Mouse (Mus musculus): Measurements from ENCODE around the gene P3h1.
A peak's percentile ranks its signal among the peaks of the same experiment; 100 is the strongest.

The P3h1 gene

DNA sequence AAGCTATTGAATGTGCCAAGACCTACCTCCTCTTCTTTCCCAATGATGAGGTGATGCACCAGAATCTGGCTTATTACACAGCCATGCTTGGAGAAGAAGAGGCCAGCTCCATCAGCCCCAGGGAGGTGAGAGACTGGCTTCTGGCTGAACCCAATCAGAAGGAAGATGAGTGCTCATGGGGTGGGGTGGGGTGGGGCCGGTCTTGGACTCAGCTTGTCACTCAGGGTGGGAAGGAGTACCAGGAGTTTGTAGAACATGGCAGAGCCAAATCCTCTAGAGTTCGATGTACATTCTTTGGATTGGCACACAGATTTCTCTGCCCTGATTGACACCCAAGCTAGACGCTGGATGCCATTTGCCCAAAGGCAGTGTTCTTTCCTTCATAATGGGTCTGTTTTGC, 5.9 kb downstream of the P3h1 start:
- no peak for DNase-seq (ENCODE audit: low spot score)

DNA sequence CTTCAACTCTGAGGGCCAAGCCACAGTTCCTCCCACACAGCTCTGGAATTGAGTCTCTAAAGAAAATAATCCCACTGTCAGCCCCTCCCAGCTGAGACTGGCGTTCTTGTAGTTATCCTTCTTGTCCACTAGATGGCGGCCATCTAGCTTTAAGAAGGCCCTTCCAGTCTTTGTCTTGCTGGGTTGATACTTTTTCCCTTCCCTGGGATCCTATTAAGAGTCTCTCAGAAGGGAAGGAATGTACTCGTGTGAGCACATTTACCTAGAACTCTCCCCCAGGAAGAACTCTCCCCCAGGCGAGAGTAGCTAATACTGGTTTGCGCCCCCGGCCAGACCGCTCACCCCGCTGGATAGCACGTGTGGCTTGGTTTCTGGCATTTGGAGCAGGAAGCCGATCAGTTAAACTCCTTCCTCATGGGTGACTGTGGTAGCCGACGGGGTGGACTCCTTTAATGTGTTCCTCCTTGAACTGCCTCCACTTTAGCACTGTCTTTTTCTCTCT, 6.5 kb downstream of the P3h1 start:
- DNase-seq (ENCODE audit: low spot score), result peak; percentile 93

DNA sequence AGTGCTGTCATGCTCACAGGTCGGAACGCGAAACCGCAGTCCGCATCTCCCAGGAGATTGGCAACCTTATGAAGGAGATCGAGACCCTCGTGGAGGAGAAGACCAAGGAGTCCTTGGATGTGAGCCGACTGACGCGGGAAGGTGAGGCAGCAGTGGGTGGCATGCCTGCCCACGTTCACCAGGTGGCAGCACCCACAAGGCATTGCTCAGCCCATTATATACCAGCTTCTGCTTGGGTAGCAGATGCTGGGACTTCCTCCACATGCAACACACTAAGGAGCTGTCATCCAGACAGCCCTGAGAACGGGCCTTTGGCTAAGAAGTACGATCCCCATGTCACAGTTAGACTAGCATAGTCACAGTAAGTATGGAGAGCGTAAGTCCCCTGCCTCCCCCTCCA, 8.9 kb downstream of the P3h1 start:
- no peak for DNase-seq (ENCODE audit: low spot score)

DNA sequence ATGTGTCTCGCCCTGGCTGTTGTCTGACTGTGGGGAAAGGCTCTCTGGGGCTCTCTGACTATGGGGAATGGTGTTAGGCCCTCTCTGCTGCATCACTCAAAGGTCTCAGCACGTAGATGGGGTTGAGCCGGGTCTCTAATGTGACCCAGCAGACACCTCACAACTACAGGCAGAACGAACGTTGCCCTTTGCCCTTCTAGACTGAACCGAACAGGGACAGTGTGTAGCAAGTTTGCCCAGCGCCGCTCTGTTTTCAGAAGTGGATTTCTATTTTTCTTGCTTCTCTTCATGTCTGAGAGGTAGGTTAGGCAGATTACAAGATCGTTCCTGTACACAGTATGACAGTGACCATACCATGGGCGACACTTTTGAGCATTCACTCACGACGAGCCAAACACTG, 9.9 kb downstream of the P3h1 start:
- DNase-seq (ENCODE audit: low spot score), result no peak

DNA sequence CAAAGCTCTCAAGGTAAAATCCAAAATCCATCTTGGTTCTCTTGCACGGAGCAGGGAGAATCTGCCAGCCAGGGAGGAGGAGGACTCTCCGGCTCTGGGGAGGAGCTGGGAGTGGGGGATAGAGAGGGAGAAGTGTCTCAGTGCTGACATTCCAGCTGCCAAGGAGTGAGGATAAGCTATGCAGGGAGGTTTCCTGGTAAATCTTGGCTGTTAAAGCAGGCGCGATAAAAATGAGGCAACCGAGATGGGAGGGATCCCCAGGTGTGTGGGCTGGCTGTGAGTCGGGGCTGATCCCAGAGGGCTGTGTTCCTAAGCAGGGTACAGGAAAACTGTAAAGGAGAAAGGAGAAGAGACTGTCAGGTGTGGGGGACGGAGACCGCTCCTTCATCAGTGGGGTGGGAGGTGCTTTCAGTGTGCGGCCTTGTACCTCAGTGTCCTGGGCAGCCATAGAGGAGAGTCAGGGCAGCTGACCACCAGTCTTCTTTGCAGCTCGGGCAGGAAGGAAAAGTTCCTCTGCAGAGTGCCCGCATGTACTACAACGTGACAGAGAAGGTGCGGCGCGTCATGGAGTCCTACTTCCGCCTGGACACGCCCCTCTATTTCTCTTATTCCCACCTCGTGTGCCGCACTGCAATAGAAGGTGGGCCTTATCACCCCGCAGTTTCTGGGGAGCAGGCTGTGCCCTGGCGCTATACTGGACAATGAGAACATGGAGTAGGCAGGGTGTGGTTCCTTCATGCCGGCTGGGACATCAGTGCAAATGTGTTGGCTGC, 11.9 kb downstream of the P3h1 start:
- DNase-seq (ENCODE audit: low spot score), result no peak

DNA sequence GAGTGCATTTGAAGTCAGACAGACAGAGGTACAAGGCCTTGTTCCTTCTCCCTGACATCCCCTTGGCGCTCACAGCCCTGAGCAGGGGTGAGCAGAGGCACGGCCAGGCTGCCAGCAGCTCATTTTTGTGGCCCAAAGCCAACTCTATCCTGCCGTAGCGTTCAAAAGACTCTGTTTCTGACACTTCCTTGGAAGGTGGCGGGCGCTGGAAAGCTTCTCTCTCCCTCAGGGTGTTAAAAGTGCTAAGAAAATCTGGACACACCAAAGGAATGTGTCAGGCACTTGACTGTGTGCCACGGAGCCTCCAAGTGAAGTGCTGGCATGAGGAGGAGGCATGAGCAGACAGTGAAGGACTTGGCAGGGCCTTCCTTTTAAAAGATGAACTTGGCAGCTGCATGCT, 12.8 kb downstream of the P3h1 start:
- no peak for DNase-seq (ENCODE audit: low spot score)

DNA sequence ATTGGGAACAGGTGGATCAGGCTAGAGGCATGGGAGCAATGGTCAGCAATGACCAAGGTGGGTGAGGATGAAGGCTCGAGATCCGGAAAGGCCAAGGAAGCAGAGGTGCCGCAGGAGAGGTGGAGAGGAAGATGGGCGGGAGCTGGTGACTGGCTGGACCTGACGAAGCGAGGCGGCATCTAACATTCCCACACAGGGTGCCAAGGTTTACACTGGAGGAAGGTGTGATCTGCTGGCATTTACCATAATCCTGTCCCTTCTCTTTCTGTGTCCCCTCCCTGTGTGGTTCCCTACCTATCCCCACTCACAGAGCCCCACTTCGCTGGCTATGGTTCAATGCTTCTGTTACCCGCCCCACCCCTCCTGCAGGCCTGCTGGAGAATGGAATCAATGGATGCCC, 13.2 kb downstream of the P3h1 start:
- DNase-seq (ENCODE audit: low spot score), result no peak

DNA sequence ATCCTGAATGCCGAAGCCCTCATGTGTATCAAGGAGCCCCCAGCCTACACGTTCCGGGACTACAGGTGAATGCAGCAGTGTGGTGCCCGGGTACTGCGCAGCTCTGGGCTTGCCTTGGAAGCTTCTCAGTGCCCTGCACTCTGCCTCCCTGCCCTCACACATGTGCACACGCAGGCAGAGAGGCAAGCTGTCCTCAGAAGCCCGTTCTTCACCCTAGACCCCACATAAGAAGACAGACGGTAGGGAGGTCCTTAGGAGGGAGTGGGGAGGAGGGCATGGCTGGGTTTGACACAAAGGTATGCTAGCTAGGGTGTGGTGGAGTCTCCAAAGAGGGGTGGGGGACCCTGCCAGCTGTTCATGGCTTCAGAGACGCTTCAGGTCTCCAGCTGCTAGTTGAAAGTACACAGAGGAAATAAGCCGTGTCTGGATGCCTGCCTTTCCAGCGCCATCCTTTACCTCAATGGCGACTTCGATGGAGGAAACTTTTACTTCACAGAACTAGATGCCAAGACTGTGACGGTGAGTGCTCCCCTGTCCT, 14.0 kb downstream of the P3h1 start:
- DNase-seq (ENCODE audit: low spot score), result no peak

DNA sequence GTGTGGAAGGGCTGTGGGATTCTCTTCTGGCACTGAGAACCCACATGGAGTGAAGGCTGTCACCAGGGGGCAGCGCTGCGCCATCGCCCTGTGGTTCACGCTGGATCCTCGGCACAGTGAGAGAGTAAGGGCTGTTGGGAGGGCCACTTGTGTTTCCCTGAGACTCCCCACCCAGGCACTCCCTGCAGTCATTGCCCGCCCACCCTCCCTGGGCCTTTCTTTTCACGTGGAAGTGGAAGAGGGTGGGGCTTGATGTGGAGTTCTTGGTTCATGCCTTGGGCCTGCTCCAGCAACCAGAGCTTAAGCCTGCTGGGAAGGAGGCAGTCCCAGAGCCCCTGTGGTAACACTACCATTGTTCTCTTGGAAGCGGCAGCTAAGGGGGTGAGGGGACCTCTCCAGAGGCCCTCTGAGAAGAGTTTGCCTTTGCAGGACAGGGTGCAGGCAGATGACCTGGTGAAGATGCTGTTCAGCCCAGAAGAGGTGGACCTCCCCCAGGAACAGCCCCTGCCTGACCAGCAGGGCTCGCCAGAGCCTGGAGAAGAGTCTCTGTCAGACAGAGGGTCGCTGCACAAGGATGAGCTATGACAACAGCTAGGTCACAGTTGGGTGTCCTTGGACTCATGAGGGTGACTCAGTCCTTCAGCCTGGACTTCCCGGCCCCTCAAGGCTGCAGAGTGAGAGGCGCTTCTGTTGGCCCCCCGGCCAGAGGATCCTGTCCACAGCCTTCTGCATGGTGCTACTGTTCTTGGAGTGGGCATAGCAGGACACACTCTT, 14.9 kb downstream of the P3h1 start:
- DNase-seq (ENCODE audit: low spot score), result peak; percentile 77

DNA sequence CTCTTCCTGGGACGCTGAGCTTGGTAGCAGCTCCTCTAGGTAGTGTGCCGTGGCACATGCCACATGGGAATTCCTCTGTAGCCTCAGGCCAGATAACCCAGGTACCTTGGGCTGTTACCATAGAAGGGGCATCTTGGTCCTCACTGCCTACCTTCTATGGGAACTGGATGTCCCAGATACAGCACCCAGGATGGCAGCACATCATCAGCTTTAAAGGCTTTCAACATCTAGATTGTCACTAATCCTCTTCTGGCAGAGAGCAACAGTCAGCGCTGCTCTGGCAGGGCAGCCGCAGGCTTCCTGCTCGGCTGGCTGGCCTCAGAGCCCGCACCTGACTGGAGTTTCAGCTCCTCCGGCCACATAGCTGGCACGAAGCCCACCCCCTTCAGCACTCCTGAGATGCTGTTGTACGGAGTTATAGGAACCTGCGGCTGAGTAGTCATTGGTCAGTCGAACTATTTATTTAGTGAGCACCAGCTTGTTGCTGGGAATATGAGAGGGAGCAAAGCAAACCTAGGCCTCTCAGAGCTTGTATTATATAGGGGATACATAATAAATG, 15.8 kb downstream of the P3h1 start:
- no peak for DNase-seq (ENCODE audit: low spot score)

DNA sequence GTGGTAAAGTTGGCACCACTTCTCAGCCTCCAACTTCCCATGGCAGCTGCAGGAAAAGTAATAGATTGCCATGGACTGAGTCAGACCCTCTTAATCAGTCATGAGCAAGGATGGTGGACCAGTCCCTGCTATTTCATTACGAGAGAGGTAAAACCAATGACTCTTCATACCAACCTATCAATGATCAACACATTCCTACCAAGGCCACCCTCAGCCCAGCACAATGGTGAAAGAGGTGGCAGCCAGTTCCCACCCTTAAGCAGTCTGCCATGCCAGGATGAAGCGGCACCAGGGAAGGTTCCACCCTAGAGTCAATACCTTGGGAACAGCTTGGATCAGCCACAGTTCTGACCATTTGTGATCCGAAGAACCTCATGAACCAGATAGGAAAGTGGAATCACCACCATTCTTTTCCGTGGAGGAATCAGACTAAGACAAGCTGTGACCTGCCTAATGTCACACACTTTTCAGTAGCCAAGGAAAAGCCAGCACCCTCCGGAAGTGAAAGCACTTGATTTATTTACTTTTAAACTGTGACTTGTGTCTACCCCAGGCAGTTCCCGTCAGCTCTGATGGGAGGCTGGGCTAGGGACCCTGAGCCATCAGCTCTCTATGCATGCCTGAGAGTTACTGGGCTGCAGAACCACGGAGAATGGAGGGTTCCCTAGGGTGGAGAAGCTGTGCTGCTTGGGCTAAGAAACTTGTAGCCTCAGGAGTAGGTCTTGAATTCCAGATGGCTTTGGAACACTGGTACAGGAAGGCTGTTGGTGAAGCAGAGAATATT, 19.5 kb downstream of the P3h1 start:
- DNase-seq (ENCODE audit: low spot score), result no peak

DNA sequence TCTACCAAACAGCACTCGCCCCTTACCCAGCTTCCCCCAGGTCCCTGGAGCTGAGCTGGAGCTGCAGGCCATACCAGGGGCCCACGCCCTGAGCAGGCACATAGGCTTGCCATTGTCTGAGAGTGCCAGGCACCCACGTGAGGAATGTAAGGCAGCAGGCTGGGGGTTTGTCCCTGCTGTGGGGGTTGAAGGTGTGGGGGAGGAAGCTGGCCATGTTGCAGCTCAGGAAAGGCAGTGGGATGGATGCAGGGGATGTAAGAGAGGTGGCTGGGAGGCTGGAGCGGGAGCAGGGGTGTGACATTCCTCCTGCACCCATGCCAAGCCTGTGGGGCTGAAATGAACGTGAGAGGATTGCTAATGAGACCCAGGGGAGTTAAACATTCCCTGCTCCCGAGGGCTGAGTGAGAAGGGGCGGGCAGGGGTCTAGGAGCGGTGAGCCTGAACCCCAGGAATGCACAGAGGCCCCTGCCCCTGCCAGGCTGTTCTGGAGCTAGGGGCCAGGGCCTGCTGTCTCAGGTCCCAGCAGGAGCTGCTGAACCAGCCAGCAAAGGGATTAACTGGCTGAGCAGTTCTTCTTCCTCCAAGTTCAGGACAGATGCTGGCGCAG, 21.4 kb downstream of the P3h1 start:
- DNase-seq (ENCODE audit: low spot score), result no peak

DNA sequence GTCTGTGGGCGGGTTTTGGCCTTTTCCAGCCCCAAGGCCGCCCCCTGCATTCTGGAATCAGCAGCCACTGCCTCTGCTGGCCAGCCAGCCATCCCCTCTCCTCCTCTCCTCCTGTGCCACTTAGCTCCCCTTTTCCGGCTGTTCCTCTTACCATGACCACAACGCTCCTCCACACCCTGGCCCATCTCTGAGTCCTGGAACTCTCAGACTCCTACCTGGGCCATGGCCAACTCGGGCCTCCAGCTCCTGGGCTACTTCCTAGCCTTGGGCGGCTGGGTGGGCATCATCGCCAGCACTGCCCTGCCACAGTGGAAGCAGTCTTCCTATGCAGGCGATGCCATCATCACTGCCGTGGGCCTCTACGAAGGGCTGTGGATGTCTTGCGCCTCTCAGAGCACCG, 22.6 kb downstream of the P3h1 start, which contains the start of gene Cldn19:
Gene Cldn19, plus strand, starts transcription at position 64 of the 400 bp plus-strand sequence.
- DNase-seq (ENCODE audit: low spot score), result no peak

DNA sequence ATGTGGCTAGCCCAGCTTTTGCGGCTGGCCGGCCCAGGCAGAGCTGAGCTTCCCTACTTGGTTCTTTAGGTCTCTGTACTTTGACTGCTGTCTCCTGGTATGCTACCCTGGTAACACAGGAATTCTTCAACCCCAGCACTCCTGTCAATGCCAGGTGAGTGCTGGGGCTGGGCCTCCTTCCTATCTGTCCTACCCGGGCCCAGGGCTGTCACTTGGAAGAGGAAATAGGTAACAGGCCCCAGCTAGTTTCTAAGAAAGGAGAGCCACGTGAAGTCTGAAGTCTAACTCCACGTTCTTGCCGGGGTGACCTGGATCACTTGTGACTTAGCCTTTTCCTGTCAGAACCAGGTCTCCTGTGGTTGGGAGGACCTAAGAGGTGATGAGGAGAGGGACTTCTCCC, 24.4 kb downstream of the P3h1 start:
- no peak for DNase-seq (ENCODE audit: low spot score)

DNA sequence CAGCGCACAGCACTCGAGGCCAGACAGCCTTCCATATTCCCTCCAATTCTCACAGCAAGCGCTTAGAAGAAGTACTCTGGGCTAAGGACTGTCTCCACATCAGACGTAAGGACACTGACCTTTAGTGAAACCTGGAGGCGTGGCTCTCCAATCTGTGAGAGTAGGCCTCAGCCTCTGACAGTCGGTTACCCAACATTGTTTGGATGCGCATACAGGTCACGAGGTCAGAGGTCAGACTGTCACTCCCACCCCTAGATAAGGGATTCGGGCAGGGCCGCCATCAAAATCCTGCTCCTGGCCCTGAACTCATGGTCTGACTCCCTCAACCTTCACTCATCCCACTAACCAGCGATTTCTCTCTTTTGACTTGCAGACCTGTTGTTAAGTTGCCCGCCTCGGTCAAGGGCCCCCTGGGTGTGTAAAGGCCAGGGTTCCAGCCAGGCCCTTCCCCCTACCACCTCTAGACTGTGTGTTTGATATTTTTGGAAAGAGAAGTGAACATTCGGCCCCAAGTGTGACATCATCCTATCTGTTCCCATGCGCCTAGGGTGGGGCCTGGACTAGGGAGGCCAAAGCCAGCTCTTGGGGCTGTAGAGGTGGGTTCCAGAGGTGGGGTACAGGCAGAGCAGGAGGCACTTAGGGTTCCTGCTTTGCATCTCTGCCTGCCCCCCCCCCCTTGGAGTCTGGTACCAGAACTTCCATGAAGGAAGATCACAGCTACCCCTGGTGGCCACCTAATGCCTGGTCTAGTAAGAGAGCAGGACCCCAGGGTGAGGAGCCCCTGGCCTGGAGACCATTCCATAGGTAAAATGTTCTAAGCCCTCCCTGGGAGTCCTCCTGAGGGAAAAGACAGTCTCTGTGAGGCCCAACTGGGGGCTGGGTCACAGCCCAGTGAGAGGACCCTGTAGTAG, 26.9 kb downstream of the P3h1 start:
- DNase-seq (ENCODE audit: low spot score), result no peak

DNA sequence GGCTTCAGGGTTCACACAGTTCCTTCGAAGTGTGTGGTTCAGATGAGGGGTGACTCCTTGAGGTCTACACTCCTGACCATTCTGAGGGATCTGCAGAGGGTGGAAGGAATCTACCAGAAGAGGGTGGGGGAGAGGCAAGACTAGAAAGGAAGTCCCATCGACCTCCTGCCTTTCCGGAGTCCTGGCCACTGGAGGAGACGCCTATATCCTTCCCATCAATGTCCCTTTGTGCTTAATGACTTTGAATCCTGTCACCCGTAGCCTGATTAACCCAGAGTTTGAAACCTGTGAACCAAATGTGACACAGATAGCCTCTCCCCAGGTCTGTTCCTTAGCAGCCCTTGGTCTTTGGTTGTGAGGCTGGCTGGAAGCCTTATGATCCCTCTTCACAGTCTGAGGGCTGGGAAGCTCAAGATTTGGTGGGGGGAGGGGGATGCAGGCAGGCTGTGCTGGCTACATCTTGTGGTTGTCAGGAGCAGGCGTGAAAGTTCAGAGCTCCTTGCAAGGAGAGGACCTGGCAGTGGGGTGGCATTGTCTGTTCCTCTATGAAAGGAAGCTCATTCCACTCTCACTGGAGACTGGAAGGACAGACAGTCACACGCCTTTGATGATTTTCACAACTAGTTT, 28.5 kb downstream of the P3h1 start:
- DNase-seq (ENCODE audit: low spot score), result no peak

DNA sequence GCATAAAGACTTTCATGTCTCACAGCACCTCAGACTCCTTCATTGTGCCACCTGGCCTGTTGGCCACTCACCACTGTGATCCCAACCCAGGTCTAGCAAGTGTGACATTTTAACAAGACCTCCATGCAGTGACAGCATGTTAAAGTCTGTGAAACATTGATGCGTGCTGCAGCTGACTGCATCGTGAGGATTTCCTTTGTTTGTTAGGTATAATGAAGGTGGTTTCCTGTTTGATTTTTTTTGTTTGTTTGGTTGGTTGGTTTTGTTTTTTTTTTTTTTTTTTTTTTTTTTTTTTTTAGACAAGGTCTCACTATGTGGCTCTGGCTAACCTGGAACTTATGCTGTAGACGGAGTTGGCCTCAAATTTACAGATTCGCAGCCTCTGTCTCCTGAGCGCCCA, 29.8 kb downstream of the P3h1 start:
- no peak for DNase-seq (ENCODE audit: low spot score)

DNA sequence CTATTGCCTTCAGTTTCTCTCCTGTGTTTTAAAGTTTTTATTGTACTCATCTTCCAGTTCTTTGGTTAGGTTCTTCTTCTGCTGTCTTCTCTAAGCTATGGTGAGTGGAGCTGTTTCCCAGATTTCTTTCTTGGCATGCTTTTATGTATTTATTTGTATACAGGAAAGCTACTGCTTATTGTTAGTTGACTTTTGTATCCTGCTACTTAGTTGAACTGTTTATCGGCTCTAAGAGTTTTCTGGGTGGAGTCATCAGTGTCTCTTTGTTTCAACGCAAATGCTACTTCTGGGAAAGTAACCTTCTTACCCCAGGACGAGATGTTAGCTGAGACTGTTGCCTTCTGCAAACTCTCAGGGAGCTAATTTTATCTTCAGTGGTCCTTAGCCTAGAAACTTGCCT, 30.7 kb downstream of the P3h1 start:
- no peak for DNase-seq (ENCODE audit: low spot score)

DNA sequence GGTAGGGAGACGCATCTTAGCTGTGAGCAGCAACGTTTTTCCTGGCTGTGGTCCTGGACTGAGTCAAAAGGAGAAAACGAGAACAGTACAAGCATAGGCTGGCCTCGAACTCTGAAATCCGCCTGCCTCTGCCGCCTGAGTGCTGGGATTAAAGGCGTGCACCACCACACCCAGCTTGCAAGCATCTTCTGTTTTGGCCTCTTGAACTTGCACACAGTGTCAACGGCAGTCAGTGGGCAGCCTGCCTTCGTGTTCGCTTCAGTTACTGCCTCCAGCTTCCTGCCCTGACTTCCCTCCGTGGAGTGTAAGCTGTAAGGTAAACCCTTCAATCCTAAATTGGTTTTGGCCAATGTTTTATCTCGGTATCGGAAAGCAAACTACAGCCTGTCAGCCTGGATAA, 33.9 kb downstream of the P3h1 start:
- no peak for DNase-seq (ENCODE audit: low spot score)

DNA sequence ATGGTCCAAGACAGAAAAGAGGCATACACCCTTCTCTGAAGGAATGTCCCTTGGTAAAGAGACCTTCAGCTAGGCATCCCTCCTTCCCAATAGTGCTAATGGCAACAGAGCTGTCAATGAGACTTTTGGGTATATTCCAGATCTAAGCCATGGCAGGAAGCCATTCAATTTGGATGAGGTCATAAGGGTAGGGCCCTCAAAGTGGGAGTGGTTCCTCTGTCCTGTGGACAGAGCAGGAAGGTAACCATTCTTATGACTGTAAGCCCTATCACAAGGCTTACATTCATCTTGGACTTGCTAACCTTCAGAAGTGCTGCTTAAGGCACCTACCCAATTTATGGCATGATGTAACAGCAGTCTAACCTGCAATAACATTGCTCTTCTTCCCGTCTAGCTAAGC, 41.9 kb downstream of the P3h1 start:
- no peak for DNase-seq (ENCODE audit: low spot score)

Data from embryo, embryonic 10.5 days (tissue).